Mouse (Mus musculus) adrenal gland, adult 2 months (tissue): ENCODE measurements at regions not wholly inside any gene's neighbourhood (a gene's known extent, or its start where the extent isn't known, plus 50 kb on each side); places are given as distances from the start of the nearest gene placed in this dataset.

Experiments
- DNase-seq: peaks from one replicate; pipeline ENCODE4 v3.0.0; 2021

DNA sequence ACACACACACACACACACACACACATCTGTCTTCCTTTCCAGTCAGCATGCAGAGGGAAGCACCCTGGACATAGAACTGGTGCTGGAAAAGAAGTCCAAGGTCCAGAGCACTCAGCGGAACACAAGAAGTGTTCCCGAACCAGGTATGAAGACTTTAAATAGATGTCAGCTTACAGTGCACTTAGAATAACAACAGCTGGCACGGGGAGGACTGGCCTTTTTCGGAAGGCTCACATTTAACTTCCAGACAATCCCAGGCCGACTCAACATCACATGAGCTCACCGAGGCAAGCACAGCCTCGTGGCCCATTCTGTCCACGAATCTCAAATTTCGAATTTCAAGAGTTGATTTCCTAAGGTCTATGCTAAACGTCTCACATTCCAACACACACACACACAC, 70.9 kb upstream of the Slc25a33 start:
- no peak for DNase-seq

DNA sequence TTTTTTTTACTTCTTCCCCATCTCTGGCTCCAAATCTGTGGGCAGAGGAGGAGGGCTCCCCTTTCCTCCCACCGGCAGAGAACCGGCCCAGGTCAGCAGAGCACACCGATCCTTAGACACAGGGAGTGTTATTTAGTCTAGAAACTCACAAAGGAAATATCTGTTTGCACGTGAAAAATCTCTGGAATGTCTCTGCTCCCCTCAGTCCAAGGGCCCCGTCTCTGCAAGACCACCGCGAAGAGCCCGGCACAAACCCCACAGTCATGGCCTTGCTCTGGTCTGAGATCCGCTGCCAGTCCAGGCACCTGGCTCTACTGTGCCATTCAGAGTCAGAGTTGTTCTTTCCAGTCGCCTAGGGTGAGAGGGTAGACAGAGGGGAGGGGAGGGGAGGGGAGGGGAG, 69.7 kb upstream of the Slc25a33 start:
- DNase-seq, result no peak

DNA sequence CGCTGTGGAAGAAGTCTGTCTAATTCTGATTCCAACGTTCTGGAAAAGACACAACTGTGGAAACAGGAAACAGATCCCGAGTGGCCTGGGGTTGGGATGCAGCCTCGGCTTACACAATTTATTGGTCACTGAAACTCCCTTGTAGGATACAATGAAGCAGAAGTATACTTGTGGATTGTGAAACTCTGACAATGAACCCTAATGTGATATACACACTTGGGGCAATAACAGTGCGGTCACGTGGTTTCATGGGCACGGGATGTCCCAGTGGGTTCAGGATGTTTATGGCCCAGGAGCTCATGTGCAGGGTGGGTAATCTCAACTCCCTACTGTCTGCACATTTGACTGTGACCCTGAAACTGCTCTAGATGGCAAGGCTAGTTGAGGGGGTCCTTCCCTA, 68.8 kb upstream of the Slc25a33 start:
- DNase-seq, result no peak

DNA sequence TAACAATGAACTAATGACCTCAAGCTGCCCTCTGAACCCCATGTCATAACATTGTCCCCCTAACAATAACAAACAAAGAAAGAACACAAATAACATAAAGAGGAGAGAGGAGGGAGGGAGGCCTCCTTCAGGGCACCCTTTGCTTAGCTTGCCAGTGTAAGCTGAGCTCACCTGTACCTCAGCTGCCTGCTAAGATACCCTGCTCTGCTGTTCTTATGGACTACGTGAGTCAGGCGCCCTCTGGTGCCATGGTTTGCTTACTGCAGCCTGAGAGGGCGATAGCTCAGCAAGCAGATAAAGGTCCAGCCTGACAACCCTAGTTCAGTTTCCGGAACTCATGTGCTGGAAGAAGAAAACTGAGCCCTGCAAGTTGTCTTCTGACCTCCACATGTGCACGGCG, 67.8 kb upstream of the Slc25a33 start:
- DNase-seq, result no peak

DNA sequence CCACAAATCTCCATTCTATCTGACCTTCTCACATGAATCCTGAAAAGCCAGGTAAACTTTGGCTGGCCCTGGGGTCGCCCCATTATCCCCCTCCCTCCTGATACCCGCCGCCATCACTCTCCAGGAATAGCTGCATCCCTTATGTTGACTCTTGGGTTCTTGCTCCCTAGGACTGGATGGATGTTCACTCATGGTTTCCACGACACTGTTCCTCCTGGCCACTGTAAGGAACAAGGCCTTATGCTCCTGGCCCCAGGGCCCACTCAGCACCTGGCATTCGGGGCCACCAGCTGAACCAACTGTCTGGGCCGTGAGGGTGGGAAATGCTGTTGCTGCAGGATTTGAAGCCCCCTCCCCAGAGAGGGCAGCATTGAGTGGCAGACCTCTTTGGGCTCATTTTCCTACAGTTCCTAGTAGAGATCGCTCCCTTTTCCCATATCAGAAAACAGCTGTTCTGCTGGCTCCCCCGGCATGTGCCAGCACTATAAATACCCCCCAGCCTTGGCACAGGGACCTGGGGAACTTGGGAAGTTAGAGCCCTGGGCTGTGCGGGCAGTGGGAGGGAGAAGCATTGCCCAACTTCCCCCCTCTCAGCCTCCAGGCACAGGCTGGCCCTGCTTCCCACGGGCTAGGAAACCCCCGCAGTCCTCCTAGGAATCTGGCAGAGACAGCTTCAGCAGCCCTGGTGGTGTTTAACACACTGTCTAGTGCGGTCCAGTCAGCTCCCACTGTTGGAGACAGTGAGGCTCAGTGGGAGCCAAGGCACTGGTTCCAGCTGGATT, 66.6 kb upstream of the Slc25a33 start:
- peak; percentile 36 for DNase-seq

DNA sequence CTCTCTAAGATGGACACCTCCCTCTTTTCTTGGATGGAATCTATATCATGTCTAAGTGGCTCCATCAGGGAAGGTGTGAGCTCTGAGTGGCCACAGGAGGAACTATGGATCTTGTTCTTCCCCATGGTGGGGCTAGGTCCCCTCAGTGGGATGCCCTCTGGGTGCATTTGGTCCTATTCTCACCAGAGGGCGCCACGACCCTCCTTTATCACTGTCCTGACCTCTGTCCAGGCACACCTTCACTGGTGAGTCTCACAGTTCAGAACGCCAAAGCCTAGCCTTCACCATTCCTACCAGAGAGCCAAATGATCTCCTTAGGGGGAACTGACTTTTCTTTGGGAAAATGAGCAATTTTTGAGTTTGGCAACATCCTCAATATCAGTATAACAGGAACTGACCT, 64.6 kb upstream of the Slc25a33 start:
- DNase-seq, result peak; percentile 66

DNA sequence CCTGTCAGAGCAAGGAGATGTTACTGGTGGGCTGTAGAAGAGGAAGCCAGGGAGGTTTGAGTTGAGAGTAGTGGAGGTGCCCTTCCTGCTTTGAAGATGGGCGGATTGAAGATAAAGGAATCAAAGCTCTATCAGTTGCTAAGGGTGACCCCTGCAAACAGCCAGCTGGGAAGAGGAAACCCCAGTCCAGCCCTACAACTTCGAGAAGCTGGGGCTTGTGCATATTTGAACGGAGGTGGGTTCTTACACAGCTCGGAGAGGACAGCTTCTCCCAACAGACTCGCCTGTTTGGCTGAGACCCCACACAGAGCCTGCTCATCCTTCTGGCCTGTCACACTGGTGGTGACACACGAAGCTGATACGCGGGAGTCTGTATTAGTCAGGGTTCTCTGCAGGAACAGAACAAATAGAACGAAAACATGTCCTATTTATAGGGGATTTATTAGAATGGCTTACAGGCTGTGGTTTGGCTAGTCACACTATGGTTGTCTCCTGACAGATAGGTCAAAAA, 60.6 kb upstream of the Slc25a33 start:
- DNase-seq, result no peak

DNA sequence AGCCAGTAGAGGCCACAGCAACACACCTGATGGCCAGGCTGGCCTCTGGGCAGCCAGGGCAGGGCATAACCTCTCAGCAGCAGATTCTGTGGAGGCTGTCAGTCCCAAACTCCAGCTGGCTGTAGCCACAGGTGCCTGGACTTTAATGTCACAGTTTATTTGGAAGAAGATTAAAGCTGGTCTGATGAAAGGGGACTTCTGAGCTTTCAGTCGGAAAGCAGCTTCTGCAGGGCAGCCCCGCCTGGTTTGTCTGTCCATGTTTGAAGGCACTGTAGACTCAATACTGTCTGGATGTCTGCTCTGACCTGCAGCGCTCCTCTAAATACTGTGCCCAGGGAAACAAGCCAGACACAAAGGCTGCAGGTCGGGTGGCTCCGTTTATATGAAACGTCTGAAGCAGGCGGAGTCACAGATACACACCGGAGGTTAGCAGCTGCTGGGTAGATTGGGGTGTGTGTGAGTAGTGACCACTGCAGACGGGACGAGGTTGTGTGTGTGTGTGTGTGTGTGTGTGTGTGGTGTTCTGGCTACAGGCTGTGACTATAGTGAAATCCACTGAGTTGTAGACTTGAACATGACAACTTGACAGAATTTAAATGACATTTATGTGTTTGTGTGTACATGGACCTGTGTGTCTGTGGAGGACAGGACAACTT, 58.5 kb upstream of the Slc25a33 start:
- DNase-seq, result no peak

DNA sequence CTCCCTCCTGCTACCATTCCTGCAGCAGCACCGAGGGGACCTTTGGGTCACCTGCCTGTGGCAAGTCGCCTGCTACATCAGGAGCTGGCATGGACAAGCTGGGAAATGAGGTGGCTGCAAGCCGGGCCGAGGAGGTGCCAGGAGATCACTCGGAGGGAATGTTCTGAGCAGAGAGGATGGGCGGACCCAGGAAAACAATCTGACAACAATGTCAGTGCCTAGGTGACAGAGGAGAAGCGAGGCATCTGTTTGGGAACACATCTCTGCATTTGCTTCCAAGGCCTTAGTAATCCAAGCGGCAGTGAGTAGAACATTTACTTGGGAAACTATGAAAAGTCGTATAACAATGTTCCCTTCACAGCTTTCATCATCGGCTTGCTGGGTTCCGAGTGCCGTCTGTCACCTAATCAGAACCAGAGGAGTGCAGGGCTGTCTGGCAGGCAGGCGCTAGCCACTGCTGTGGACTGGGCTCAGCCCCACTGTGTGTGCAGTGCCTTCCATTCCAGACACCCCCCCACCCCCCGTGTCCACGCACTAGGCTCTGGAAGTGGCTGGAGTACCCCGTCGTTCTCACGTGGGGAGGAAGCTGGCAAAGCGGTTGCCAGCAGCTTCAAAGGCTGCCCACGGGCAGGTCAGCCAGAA, 56.6 kb upstream of the Slc25a33 start:
- no peak for DNase-seq

DNA sequence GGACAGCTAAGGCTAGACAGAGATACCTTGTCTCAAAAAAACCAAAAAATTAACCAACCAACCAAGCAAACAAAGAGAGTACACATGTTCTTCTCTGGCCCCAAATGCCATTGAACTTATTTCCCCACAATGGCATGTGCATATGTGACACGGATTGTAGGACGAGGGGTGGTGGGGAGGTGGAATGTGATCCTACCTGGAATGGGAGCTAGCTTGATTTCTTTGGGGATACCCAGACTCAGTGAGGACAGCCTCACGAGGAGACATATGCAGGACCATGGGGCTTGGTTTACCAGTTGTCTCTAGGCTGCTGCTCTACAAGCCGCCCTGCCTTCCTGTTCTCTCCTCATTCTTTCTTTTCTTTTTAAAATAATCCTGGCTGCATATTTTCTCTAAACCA, 55.9 kb upstream of the Slc25a33 start:
- no peak for DNase-seq

DNA sequence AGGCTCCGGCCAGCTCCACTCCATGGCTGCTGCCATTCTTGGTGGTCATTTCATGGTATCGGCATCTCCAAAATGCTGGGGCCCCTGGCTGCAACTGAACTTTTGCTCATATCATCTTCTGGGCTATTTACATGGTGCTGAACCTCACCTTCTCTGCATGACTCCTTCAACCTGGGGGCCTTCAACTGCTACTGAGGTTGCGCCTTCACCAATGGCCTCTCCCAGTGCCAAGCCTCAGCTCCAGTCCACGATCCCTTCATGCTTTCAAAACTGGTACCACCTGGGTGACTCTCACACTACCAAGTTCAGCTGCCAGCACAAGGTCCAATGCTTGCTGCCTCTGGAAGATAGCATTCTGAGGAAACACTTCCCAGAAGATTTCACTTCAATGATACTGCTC, 53.7 kb upstream of the Slc25a33 start:
- no peak for DNase-seq
